Mouse (Mus musculus) layer of hippocampus, adult 2 months (tissue): ENCODE measurements around the gene Dap. TPM values are rescaled to one million over a fixed set of nuclear protein-coding genes. Genes with fewer than 3 reads are reported as not detected.

ENCODE experiments used
- DNase-seq, 2 experiments: peaks; one replicate each; pipeline ENCODE4 v3.0.0; 2022; ENCODE audit warnings: low spot score in 2 of 2
- H3K27ac ChIP-seq: fragments of 200-600 bp; 2 replicates; pipeline ENCODE4 v1.8.1; 2022
- H3K4me3 ChIP-seq: fragments of 200-600 bp; 2 replicates; pipeline ENCODE4 v1.8.1; 2022; ENCODE audit warnings: mild to moderate bottlenecking
- CTCF ChIP-seq: fragments of 200-600 bp; conservative IDR thresholded peaks from 2 replicates; pipeline ENCODE4 v1.8.1; 2022; ENCODE audit warnings: antibody characterized with exemption, mild to moderate bottlenecking, moderate library complexity
- total RNA-seq, 2 experiments: library from RNA; stranded (reverse); gene quantifications; 2 replicates each; pipeline ENCODE4 v1.2.3; 2021

Dap gene
- total RNA-seq, 2 experiments from 2014 or later: 8.9 to 9.2 TPM

DNA sequence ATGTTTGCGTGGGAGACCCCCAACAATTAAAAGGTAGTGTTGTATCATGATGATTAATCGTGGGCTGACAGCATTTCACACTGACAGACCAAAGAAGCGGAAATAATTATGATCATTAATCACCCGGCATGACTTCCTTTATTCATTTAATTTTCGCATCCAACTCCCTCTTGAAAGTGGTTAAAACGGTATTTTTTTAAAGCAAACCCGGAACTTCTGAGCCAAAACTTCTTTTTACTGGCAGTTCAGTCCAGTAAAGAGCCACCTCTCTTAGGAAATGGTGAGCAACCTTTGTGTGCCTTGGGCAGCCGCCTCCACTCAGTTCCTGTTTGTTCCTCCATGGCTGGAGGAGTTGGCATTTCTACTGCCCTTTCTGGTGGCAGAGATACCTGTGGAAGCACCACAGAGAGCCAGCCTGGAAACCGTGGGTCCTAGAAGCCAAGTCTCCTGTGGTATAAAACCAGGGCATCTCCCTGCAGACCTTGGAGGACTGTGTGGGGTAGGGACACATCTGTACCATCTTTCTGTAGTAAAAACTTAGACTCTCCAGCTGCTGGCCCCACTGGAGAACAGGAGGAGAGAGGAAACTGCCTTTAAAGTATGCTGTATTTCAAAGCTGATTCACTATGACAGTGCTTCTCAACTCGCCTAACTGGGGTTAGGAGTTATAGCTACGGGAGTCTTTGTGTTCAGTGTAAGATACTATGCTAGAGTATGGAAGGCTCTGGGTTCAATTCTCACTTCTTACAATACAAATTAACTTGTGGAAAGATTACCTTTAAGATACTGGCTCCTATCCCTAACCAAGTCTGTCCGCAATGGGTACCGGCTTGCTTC, 910 bp downstream of the Dap start:
- Histone ChIP-seq H3K4me3 (peak overlapping the region; percentile 78), H3K27ac (peak overlapping the region; percentile 91)
- no peak for DNase-seq
- TF ChIP-seq CTCF: no peak

DNA sequence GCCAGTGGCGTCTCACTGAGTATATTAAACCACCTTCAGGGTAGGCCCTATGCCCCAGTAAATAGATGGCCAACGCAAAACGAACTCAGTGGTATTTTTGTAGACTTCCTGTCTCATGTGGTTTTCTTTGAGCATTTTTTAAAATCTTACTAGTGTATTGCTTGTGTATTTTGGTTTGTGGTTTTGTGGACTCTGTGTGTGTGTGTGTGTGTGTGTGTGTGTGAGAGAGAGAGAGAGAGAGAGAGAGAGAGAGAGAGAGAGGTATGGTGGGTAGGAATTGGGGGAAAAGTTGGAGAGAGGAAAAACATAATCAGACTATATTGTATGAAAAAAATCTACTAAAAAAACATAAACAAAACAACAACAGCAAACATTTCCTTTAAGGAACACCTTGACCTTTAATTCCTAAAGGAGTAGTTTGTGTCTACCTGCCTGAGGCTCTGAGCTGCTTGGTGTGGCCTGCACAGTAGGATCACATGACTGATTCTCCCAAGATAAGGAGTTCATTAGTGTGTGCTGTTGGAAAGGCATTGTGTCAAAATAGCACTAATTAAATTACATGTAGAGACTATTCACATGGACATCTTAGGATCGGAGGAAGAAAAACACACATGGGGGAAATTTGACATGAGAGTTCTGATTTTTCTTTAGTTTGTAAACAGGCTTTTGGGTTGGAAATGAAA, 1.7 kb downstream of the Dap start:
- no peak for DNase-seq
- Histone ChIP-seq H3K27ac (no peak overlapping the region), H3K4me3 (no peak overlapping the region)
- no peak for TF ChIP-seq CTCF

DNA sequence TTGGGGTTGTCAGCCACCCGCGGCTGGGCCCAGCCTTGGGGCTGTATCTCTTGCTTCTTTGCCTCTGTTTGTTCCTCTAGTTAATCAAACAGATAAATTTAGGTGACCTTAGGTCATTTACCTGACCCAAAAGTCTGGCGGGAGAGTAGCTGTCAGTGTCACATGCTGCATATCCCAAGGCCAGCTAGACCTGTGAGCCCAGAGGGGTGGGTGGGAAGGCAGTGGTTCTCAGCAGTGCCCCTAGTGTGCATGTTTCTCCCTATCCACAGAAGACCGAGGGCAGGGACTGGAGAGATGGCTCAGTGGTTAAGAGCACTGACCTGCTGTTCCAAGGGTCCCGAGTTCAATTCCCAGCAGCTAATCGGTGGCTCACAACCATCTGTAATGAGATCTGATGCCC, 2.4 kb downstream of the Dap start:
- no peak overlapping the region for H3K4me3 ChIP-seq
- DNase-seq: no peak
- peak; percentile 39 for TF ChIP-seq CTCF
- no peak overlapping the region for H3K27ac ChIP-seq

DNA sequence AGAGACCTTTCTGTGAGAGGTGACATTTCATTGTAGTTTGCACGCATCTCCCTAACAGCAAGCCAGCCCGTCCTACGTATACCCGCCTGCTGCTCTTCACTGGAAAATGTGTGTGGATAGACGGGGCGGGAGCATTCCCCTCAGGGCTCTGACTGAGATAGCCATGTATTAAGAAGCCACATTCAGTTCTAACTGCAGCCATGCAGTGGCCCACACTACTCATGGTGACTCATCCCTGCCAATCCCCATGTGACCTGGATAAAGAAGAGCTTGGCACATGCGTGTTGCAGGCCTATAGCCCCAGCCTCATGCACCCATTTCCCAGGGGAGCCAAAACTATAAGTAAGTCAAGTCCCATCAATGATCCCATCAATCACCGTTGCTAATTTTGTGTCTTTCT, 3.7 kb downstream of the Dap start:
- no peak for TF ChIP-seq CTCF
- DNase-seq: no peak
- no peak overlapping the region for H3K4me3 ChIP-seq

DNA sequence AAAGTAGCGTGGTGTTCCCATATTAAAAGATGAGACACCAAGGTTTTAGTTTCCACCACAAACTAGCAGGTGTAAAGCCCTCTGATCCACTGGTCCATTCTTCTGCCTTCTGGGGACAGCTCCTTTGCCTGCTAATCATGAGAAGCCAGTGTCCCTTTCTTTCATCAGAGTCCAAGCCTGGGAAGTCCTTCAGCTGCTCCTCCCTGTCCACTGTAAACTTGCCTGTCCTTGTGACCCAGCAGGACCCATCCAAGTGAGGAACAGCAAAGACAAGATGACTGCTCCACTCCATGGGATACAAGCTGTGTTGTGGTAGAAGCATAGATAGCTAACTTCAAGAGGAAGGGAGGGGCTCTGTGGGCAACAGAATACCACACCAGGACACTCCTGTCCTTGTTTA, 8.9 kb downstream of the Dap start:
- no peak for TF ChIP-seq CTCF
- no peak for DNase-seq
- H3K27ac ChIP-seq: no peak overlapping the region
- no peak overlapping the region for H3K4me3 ChIP-seq

More for the DNA sequence above, 3.7 kb downstream of the Dap start:
- no peak overlapping the region for H3K27ac ChIP-seq

DNA sequence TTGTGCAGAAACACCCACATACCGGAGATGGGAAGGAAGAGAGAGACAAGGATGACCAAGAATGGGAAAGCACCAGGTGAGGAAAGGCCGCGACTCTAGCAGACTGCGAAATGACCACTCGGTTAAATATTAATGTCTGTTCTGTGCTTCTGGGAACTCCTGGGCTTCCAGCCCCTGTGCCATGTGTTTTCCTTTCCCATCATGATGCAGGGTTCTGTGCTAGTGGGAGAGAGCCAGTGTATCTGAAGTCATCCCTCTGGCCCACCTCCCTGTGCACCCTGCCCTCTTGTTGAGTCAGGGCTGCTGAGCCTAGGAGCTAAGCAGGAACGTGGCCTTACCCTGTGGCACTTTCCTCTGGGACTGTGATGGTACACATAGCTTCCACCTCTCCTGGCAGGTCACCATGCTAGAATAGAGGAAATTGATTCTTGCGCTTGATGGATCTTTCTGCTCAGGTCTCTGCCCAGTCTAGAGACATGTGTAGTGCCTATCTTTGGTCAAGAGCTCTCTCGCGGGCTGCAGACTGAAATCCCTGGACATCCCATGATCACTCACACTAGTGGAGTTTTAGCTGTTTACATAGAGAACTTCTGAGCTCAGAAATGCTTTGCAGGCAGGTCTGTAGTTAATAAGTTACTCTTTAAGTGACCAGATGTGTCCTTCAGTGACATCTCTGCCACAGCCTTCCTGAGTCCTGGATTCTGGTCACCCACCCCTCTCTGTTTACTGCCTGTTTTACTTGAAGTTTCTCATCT, 11.9 kb downstream of the Dap start:
- Histone ChIP-seq H3K27ac (no peak overlapping the region), H3K4me3 (no peak overlapping the region)
- no peak for TF ChIP-seq CTCF
- DNase-seq: no peak

DNA sequence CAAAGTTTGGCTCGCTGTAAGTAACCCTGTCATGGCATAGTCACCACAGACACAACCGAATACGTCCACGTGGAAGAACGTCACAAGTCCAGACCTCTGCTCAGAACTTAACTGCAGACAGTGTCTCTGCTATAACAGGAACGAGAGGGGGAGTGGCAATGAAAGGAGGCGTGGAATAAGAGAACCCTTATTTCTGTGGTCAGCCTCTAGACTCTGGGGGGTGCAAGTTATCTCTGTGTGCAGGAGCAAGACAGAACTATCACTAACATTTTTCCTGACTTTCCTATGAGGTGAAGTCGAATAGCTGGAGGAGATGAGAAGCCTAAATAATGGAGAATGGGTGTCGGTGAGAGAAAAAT, 12.4 kb downstream of the Dap start:
- TF ChIP-seq CTCF: no peak
- H3K27ac ChIP-seq: no peak overlapping the region
- no peak for DNase-seq
- no peak overlapping the region for H3K4me3 ChIP-seq

DNA sequence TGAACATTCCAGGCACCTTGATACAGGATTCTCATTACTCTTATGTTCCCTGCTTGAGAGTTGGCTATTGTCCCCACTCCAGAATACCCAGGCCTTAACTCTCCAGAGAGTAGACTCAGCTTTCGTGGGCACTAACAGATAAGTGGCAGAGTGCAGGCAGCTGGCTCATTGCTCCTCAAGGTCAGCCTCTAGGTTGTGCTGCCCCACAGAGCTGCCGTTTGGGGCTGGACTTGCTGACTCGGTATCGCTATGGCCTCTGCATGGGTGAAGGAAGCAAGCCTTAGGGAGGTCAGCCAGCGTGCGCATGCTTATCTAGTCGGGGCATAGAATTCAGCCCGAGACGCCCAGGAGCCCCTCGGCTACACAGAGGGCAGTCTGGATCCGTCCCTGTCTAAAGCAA, 13.3 kb downstream of the Dap start:
- DNase-seq: no peak
- no peak for TF ChIP-seq CTCF
- no peak overlapping the region for H3K27ac ChIP-seq
- no peak overlapping the region for H3K4me3 ChIP-seq

DNA sequence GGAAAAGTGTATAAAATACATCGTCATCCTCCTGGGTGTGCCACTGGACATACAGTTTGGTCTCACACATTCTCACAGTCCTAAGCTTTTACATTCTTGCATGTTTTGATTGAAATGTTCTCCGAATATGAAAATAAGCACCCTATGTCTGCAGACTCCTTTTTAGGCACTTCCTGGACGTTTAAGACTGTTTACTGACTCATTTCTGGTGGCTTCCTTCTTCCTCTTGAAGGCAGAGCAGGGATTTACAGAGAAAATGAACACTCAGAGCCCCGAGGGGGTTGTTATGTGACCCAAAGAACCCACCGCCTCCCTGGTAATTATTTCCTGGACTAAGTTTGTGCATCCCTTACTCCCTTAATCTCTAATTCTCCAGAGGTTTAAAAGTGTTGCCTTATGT, 13.8 kb downstream of the Dap start:
- no peak overlapping the region for H3K4me3 ChIP-seq
- DNase-seq: no peak
- no peak for TF ChIP-seq CTCF
- no peak overlapping the region for H3K27ac ChIP-seq

DNA sequence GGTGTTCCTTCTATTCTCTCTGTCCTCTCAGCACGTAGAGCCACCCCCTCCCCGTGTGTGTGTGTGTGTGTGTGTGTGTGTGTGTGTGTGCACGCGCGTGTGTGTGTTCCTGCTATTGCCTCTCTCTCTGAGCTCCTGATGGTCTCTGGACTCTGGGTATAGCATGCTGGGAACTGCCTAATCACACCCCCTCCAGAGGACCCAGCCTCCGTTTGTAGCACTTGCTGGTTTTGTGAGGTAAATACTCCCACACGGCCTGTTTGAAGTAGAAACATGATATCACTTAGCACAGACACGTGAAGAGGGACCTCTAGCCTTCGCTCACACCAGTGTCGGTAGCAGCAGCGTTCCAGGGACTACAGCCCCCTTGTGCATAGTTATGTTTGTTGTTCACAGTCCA, 14.5 kb downstream of the Dap start:
- DNase-seq: no peak
- Histone ChIP-seq H3K4me3 (no peak overlapping the region), H3K27ac (no peak overlapping the region)
- no peak for TF ChIP-seq CTCF

DNA sequence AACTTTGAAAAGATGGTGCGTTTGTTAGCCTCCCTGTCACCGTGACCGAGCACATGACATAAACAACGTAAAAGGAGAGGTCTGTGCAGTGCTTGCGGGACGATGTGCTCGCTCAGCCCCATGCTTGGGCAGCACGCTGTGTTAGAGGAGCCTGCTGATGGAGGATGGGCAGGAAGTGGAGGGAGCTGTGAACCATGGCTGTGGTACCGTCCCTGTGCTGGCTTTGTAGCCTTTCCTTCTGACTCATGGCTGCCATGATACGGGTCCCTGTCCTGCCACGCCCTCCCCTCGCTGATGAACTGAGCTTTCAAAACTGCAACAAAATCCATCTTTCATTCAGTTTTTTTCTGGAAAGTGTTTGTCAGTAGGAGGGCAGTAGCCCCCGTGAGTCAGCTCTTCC, 15.6 kb downstream of the Dap start:
- DNase-seq: no peak
- no peak for TF ChIP-seq CTCF
- no peak overlapping the region for H3K27ac ChIP-seq
- H3K4me3 ChIP-seq: no peak overlapping the region

DNA sequence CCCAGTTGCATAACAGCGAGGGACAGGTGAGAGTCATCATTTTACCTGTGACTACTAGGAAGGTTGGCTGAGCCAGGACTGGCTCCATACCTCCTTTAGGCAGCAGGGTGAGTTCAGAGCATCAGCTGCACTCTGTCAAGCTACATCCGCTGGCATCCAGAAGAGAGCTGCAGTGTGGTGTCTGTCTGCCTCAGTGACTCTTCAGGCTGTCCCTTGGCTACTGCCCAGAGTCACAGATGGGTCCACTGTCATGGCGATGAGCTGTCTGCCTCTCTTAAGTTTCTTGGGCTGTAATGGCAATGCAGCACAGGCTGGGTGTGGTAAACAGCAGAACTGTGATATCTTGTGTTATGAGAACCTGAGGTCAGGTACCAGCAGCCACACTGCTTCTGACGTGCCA, 16.1 kb downstream of the Dap start:
- no peak for TF ChIP-seq CTCF
- no peak for DNase-seq
- no peak overlapping the region for H3K27ac ChIP-seq
- no peak overlapping the region for H3K4me3 ChIP-seq

DNA sequence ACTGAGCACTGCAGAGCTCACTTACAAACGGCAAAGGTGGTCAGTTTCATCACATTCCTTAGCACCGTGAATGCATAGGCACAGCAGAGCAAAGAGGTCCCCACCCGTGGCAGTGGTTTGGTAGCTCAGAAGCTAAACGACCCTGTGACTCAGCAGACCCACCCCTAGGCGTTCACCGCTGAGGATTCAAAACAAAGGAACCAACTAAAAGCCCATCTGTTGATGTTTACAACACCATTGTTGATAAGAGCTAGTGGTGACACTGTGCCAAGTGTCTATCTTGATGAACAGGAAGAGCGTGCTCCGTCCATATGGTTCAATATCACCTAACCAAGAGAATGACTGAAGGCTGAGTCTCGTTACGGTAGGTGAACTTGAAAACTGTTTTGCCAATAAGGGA, 19.1 kb downstream of the Dap start:
- no peak overlapping the region for H3K27ac ChIP-seq
- TF ChIP-seq CTCF: no peak
- H3K4me3 ChIP-seq: no peak overlapping the region
- no peak for DNase-seq
